Mouse (Mus musculus): ENCODE measurements around the gene Trpm1.

GRCm38 (mm10) chr7:64310241-64310640 is 156.6 kb downstream of the Trpm1 start:
- TF ChIP-seq CTCF (IDR thresholded peaks at IDR 0.05; ENCODE audit: low read depth) = no peak
- no peak for TF ChIP-seq EP300 (optimal IDR thresholded peaks at IDR 0.05)

All from stomach, postnatal 0 days (tissue).